Mouse (Mus musculus) liver, embryonic 13.5 days (tissue): ENCODE results near the gene Serinc5. TPM values are rescaled to one million over a fixed set of nuclear protein-coding genes. Genes with fewer than 3 reads are reported as not detected.
"Not testable (repeated sequence)": the region's sequence is repeated elsewhere in the genome, so short reads cannot be mapped to it uniquely, and the experiment has no call there.

Experiments
- ATAC-seq: fragments of 200-750 bp; cut with Nextera tagmentation; 2 replicates; pipeline ENCODE4 v1.8.0; 2017; ENCODE audit warnings: low read depth, mild to moderate bottlenecking, moderate number of reproducible peaks, moderate library complexity
- DNase-seq: peaks from one replicate; pipeline ENCODE4 v3.0.0; 2022
- H3K27ac ChIP-seq: fragments of 300-500 bp; sonication (generic); 2 replicates; pipeline ENCODE4 v1.5.1; 2015; ENCODE audit warnings: moderate library complexity, mild to moderate bottlenecking, inconsistent platforms
- H3K27me3 ChIP-seq: fragments of 300-500 bp; sonication (generic); 2 replicates; pipeline ENCODE4 v1.6.1; 2015; ENCODE audit warnings: mild to moderate bottlenecking, inconsistent platforms
- H3K36me3 ChIP-seq: fragments of 300-500 bp; sonication (generic); 2 replicates; pipeline ENCODE4 v1.6.1; 2015; ENCODE audit warnings: mild to moderate bottlenecking, inconsistent platforms
- H3K4me1 ChIP-seq: fragments of 300-500 bp; sonication (generic); replicated peaks from 2 replicates; pipeline ENCODE4 v1.6.1; 2015; ENCODE audit warnings: inconsistent platforms
- H3K4me2 ChIP-seq: fragments of 300-500 bp; sonication (generic); 2 replicates; pipeline ENCODE4 v1.6.1; 2015; ENCODE audit warnings: inconsistent platforms, mild to moderate bottlenecking, moderate library complexity
- H3K4me3 ChIP-seq: fragments of 300-500 bp; sonication (generic); replicated peaks from 2 replicates; pipeline ENCODE4 v1.5.1; 2015; ENCODE audit warnings: mild to moderate bottlenecking, inconsistent platforms
- H3K9ac ChIP-seq: fragments of 300-500 bp; sonication (generic); 2 replicates; pipeline ENCODE4 v1.6.1; 2015; ENCODE audit warnings: mild to moderate bottlenecking, inconsistent platforms
- H3K9me3 ChIP-seq: fragments of 300-500 bp; sonication (generic); replicated peaks from 2 replicates; pipeline ENCODE4 v1.6.1; 2016; ENCODE audit warnings: inconsistent platforms
- whole genome bisulfite sequencing: fragments of 180-500 bp; shearing (Covaris S2); methylation state at CpG from one replicate; pipeline ENCODE4 v1.1.7; 2015; ENCODE audit not compliant: insufficient replicate concordance; 5-methylcytosine and 5-hydroxymethylcytosine counted together
- polyA plus RNA-seq: library from polyadenylated mRNA; unstranded; fragments of >200 nt; fragmentation: Nextera tagmentation; extraction: Ambion mirVana; gene quantifications from 2 replicates; pipeline ENCODE4 v1.2.1, GENCODE M21; 2015

Gene Serinc5
- polyA plus RNA-seq, 1 experiment from 2014 or later = 14.7 TPM

DNA sequence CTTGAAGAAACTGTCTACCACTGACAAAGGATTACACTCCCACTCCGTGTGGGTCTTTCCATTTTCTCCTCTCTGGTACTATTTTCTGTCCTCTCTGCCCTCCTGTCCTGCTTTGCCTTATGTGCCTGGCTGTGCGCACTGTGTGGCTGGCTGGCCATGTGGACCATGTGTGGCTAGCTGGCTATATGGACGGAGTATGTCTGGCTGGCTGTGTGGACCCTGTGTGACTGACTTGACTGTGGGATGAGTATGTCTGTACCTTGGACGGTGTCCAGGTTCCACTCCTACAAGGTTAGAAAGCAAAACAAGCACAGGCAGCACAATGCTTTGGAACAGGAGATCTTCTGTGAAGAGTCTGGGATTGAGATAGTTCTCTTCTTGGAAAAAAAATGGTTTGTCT is 74.4 kb downstream of the Serinc5 start:
- Histone ChIP-seq H3K27ac (no peak overlapping the region), H3K9me3 (no peaks in the 10 kb centered on the region), H3K4me1 (no peaks in the 10 kb centered on the region), H3K4me3 (no peak overlapping the region), H3K9ac (no peak overlapping the region), H3K27me3 (no peaks in the 10 kb centered on the region), H3K4me2 (no peak overlapping the region), H3K36me3 (peaks cover 65% of the 10 kb centered on the region)
- WGBS = 85% methylated on average over 4 of the region's 4 CpGs
- ATAC-seq (no peak), DNase-seq (no peak)

DNA sequence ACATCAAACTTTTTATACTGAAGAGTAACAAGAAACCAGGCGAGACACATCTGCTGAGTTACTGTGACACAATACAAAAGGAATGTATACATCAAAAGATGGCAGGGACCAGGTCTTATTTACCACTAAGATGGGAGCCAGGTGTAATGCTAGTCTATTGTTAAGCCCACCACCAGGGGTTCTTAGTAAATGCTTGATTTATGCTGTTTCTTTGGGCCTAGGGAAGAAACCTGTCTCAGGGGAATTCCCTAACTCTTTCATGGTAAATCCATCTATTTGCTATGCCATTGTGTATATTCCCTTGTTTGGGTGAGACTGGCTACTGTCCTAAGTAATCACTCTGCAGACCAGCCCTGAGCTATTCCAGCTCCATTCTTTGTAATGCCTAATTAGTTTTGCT is 76.3 kb downstream of the Serinc5 start:
- DNase-seq, H3K27ac ChIP-seq, H3K4me3 ChIP-seq, H3K4me2 ChIP-seq, H3K9me3 ChIP-seq, H3K4me1 ChIP-seq, H3K9ac ChIP-seq, H3K27me3 ChIP-seq, ATAC-seq: not testable (repeated sequence)
- H3K36me3 ChIP-seq = peaks cover 80% of the 10 kb centered on the region
- 72% methylated on average over 1 of the region's 1 CpGs for WGBS

DNA sequence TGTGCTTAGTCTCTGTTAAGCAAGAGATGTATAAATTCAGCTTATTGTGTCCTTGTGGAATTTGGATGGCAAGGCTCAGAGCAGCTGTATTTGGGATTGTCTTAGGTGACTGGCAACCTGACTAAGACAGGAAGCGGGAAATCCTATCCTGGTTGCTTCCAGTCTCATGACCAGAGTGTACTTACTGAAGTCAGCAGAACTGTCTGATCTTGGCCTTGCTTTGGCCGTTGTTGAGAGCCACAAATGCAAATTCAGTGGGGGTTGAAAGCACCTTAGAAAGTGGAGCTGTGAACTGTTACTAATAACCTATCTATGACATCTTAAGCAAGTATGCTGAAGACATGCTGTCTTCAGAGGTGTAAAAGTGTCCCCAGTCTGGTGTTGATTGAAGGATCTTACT is 78.2 kb downstream of the Serinc5 start:
- H3K4me2 ChIP-seq = no peak overlapping the region
- WGBS = 82% methylated on average over 2 of the region's 2 CpGs
- H3K4me1 ChIP-seq = no peaks in the 10 kb centered on the region
- H3K36me3 ChIP-seq = peaks cover 85% of the 10 kb centered on the region
- H3K9ac ChIP-seq = no peak overlapping the region
- H3K27me3 ChIP-seq = no peaks in the 10 kb centered on the region
- DNase-seq (no peak), ATAC-seq (no peak)
- H3K27ac ChIP-seq = no peak overlapping the region
- H3K4me3 ChIP-seq = no peak overlapping the region
- H3K9me3 ChIP-seq = no peaks in the 10 kb centered on the region

DNA sequence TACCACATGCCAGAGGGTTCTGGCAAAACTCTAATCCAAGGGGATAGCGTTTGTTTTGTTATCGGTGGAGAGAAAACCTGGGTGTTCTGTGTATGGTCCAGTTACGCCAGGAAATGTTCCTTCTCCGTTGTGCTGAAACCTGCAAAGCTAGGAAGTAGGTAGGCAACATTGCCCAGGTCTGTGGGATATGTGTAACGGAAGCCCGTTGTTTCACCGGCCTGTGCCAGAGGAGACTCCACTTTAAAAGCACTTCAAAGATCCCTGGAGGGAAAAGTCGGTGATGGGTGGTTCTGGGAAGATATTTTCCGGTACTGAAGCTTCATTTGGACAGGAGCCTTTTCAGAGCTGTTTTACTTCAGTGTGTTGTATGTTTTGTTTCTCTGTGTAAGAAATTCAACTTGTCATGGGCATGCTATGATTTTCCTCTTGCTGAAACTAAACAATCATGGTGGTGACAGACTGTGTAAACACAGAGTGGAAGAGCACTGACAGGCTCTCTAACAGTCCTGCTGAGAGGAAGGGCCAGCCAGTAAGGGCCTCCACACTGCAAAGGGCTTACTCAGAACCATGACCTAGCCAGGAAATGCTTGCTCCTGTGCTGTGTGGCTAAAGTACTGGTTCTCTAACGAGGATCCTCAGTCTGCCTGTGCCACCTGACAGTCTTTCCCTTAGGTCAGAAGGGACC is 83.1 kb downstream of the Serinc5 start:
- DNase-seq = no peak
- no peak; the same call in 1 of the 2 replicates for ATAC-seq
- Histone ChIP-seq H3K9me3 (no peaks in the 10 kb centered on the region), H3K36me3 (peaks cover 77% of the 10 kb centered on the region), H3K4me3 (no peak overlapping the region), H3K4me2 (no peak overlapping the region), H3K27ac (no peak overlapping the region), H3K27me3 (no peaks in the 10 kb centered on the region), H3K4me1 (no peaks in the 10 kb centered on the region), H3K9ac (no peak overlapping the region)
- 79% methylated on average over 10 of the region's 10 CpGs for WGBS

DNA sequence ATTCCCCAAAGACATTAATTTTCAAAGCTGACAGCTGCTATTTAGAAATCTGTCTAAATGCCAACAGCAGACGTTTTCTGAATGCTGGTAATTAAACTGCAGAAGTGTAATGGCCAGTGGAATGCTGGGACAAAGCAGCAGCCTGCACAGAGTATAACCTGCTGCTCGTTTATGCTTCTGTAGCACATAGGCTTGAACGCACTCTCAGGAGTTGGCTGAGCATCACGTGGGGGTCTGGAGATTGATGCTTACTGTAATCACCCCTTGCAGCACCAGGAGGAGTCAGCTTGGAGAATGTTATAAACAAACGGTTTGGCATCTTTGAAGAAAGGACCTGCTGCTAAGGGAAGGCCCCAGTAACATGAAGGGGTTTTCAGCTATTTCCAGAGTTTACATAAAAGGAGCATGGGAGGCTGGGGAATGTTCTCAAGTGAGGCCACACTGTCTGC is 85.6 kb downstream of the Serinc5 start:
- no peak overlapping the region for H3K27ac ChIP-seq
- H3K27me3 ChIP-seq = no peaks in the 10 kb centered on the region
- DNase-seq (no peak), ATAC-seq (no peak)
- no peaks in the 10 kb centered on the region for H3K9me3 ChIP-seq
- H3K4me1 ChIP-seq = no peaks in the 10 kb centered on the region
- no peak overlapping the region for H3K4me2 ChIP-seq
- WGBS = 65% methylated on average over 5 of the region's 5 CpGs
- no peak overlapping the region for H3K4me3 ChIP-seq
- no peak overlapping the region for H3K9ac ChIP-seq
- peaks cover 77% of the 10 kb centered on the region for H3K36me3 ChIP-seq

DNA sequence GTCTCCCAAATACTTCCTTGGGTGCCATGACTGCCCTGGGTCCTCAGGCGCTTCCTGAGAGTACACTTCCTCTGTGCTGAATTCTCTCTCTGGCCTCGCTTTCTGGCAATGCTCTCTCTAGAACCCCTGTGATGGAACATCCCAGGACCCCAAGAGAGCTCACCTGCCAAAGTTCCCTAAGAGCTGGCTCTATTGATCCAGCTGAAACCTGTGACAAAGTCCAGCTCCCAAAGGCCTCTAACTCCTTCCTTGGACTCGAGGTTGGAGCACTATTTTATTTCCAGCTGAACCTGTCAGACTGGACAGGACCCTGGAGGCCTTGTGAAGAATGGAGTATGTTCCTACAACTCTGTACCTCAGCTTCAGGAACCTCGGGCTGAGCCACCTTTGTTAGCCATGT is 86.2 kb downstream of the Serinc5 start:
- no peak for DNase-seq
- Histone ChIP-seq H3K9me3 (no peaks in the 10 kb centered on the region), H3K27me3 (no peaks in the 10 kb centered on the region), H3K4me1 (no peaks in the 10 kb centered on the region), H3K36me3 (peaks cover 79% of the 10 kb centered on the region), H3K4me3 (no peak overlapping the region), H3K9ac (no peak overlapping the region), H3K27ac (no peak overlapping the region), H3K4me2 (no peak overlapping the region)
- no peak for ATAC-seq
- WGBS = 72% methylated on average over 4 of the region's 4 CpGs

DNA sequence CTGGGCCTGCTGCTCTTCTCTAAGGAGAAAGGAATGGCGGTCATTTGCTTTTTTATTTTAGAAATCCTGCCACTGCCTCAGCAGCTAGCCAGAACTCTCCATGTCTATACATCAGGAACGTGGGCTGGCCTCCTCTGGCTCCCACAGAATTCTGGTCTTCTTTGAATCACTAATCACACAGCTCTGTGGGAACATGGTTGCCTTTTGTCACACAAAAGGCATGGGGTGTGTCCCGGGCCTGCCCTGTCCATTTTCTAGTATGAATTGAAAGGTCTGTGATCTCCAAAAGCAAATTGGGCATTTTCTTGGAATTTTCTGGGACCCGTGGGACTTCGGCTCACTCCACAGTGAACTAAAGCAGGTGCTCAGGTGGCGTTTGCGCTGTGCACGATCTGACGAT is 87.9 kb downstream of the Serinc5 start:
- H3K27me3 ChIP-seq = no peaks in the 10 kb centered on the region
- ATAC-seq (no peak), DNase-seq (no peak)
- H3K27ac ChIP-seq = no peak overlapping the region
- WGBS = 82% methylated on average over 9 of the region's 9 CpGs
- H3K9ac ChIP-seq = no peak overlapping the region
- no peak overlapping the region for H3K4me3 ChIP-seq
- H3K9me3 ChIP-seq = no peaks in the 10 kb centered on the region
- 0 out of 2 replicates have a peak, but pooled peaks cover 3% of the 10 kb centered on the region for H3K4me1 ChIP-seq
- H3K36me3 ChIP-seq = peaks cover 85% of the 10 kb centered on the region
- no peak overlapping the region for H3K4me2 ChIP-seq

DNA sequence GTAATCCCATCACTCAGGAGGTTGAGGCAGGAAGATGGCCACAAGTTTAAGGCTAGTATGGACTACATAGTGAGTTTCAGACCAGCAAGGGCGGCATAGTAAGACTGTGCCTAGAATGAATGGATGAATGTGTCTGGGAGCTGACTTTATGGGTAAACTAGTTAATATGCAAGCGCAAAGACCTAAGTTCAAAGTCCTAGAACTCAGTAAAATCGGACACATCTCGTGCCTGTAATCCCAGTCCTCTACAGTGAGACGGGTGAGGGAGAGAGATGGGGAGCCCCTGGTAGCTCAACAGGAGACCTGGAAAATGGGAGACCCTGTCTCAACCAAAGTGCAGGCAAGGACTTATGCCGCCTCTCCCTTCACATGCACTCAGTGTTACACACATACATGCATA is 88.5 kb downstream of the Serinc5 start:
- Histone ChIP-seq H3K4me2 (no peak overlapping the region), H3K9ac (no peak overlapping the region), H3K27me3 (no peaks in the 10 kb centered on the region), H3K4me1 (0 out of 2 replicates have a peak, but pooled peaks cover 3% of the 10 kb centered on the region), H3K36me3 (peaks cover 82% of the 10 kb centered on the region), H3K4me3 (no peak overlapping the region), H3K9me3 (no peaks in the 10 kb centered on the region), H3K27ac (no peak overlapping the region)
- DNase-seq (no peak), ATAC-seq (no peak)
- 81% methylated on average over 6 of the region's 6 CpGs for WGBS

DNA sequence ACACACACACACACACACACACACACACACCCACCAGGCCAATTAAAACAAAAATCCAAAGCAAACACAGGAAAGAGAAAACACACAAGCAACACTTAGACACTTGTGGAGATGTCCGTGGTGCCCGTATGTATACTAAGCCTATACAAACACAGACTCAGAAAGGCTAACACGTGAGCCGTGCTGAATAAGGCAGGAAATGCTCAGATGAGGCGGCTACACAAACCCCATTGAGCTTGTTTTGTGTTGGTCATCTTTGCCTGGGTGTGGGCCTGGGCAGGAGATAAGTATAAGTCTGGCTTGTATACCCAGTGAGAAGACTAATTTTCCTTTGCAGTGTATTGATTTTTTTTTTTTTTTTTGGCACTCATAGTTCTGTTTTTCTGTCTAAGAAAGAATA is 91.1 kb downstream of the Serinc5 start:
- Histone ChIP-seq H3K9me3 (no peaks in the 10 kb centered on the region), H3K4me2 (no peak overlapping the region), H3K27ac (no peak overlapping the region), H3K36me3 (peaks cover 81% of the 10 kb centered on the region), H3K9ac (no peak overlapping the region), H3K4me3 (no peak overlapping the region), H3K27me3 (no peaks in the 10 kb centered on the region), H3K4me1 (peaks cover 3% of the 10 kb centered on the region; the same call in 1 of the 2 replicates)
- DNase-seq (no peak), ATAC-seq (no peak)
- WGBS = 75% methylated on average over 5 of the region's 5 CpGs

DNA sequence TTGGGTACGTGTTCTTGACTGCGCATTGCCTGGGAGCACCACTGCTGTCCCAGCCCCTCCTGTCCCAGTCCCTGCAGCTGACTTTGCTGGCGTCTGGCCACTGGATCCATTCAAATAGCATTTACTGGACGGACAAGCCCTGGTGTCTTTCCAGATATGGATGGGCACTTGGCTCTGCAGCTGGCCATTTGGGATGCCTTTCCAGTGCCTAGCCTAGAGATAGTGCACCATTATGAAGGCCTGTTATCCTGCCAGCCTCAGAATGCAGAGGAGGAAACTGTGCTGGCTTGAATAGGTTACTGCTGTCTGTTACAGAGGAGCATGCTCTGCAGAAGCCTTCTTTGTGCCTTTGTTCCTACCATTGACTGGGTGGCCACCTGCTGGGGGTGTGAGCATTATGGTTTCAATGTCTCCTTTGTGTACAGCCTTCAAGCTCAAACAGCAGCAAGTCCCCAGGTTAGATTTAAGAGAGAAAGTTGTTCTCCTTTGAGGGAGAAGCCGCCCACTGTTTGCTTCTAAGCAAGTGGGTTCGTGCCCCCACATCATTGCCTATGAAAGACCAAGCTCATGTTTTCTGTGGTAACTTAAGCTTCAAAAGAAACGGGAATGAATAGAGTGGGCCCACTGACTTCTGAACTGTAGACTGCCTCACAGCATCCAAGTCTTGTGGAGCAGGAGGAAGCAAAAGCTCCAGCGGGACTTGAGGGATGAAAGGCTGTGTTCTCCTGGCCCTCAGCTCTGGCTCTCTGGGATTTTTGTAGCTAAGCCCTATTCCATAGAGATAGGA is 92.5 kb downstream of the Serinc5 start:
- 85% methylated on average over 8 of the region's 8 CpGs for WGBS
- DNase-seq (no peak), ATAC-seq (no peak)
- no peak overlapping the region for H3K9ac ChIP-seq
- peaks cover 5% of the 10 kb centered on the region; the same call in 1 of the 2 replicates for H3K4me1 ChIP-seq
- no peak overlapping the region for H3K4me3 ChIP-seq
- H3K27me3 ChIP-seq = no peaks in the 10 kb centered on the region
- peaks cover 84% of the 10 kb centered on the region for H3K36me3 ChIP-seq
- no peak overlapping the region; the same call in 1 of the 2 replicates for H3K27ac ChIP-seq
- H3K9me3 ChIP-seq = no peaks in the 10 kb centered on the region
- no peak overlapping the region for H3K4me2 ChIP-seq

DNA sequence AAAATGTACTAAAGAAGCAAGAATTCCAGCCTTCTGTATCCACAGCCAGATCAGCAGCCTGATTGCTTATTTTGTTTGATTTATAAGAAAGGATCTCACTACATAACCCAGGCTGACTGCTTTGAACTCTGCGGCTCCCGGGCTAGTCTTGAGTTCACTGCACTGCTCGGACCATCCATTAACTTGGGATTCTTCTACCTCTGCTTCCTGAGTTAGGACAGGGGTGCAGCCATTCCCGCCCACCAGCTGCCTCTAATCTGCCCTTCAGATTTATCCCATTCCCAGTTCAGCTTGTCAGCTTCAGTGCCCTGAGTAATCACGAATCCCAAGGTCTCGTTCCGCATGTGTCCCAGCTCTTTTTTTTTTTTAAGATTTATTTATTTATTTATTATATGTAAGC is 93.3 kb downstream of the Serinc5 start:
- WGBS = 84% methylated on average over 7 of the region's 7 CpGs
- no peak for DNase-seq
- Histone ChIP-seq H3K4me2 (no peak overlapping the region), H3K9me3 (no peaks in the 10 kb centered on the region), H3K4me1 (peaks cover 6% of the 10 kb centered on the region; the same call in 1 of the 2 replicates), H3K9ac (no peak overlapping the region), H3K27me3 (no peaks in the 10 kb centered on the region), H3K27ac (no peak overlapping the region), H3K4me3 (no peak overlapping the region), H3K36me3 (peaks cover 90% of the 10 kb centered on the region)
- ATAC-seq = no peak
